Mouse (Mus musculus) midbrain, embryonic 13.5 days (tissue): ENCODE measurements around the gene Lsm7. TPM values are rescaled to one million over a fixed set of nuclear protein-coding genes. Genes with fewer than 3 reads are reported as not detected.
A peak's percentile ranks its signal among the peaks of the same experiment; 100 is the strongest.

Source experiments
- ATAC-seq: fragments of 200-750 bp; cut with Nextera tagmentation; 2 replicates; pipeline ENCODE4 v1.8.0; 2017; ENCODE audit warnings: mild to moderate bottlenecking, moderate TSS enrichment, moderate library complexity
- H3K27ac ChIP-seq: fragments of 300-500 bp; sonication (generic); 2 replicates; pipeline ENCODE4 v1.5.1; 2015; ENCODE audit warnings: inconsistent platforms, mild to moderate bottlenecking, moderate library complexity
- H3K27me3 ChIP-seq: fragments of 300-500 bp; sonication (generic); 2 replicates; pipeline ENCODE4 v1.6.1; 2015; ENCODE audit warnings: mild to moderate bottlenecking, inconsistent platforms
- H3K36me3 ChIP-seq: fragments of 300-500 bp; sonication (generic); 2 replicates; pipeline ENCODE4 v1.6.1; 2015; ENCODE audit warnings: mild to moderate bottlenecking, inconsistent platforms
- H3K4me1 ChIP-seq: fragments of 300-500 bp; sonication (generic); replicated peaks from 2 replicates; pipeline ENCODE4 v1.6.1; 2015; ENCODE audit warnings: inconsistent platforms
- H3K4me2 ChIP-seq: fragments of 300-500 bp; sonication (generic); replicated peaks from 2 replicates; pipeline ENCODE4 v1.6.1; 2015; ENCODE audit warnings: moderate library complexity, mild to moderate bottlenecking, inconsistent platforms
- H3K4me3 ChIP-seq: fragments of 300-500 bp; sonication (generic); replicated peaks from 2 replicates; pipeline ENCODE4 v1.5.1; 2015; ENCODE audit warnings: mild to moderate bottlenecking, inconsistent platforms
- H3K9ac ChIP-seq: fragments of 300-500 bp; sonication (generic); replicated peaks from 2 replicates; pipeline ENCODE4 v1.6.1; 2015; ENCODE audit warnings: mild to moderate bottlenecking, inconsistent platforms
- H3K9me3 ChIP-seq: fragments of 300-500 bp; sonication (generic); 2 replicates; pipeline ENCODE4 v1.6.1; 2016; ENCODE audit warnings: mild to moderate bottlenecking, inconsistent platforms
- WGBS: fragments of 180-500 bp; shearing (Covaris S2); methylation state at CpG from one replicate; pipeline ENCODE4 v1.1.7; 2015; 5-methylcytosine and 5-hydroxymethylcytosine counted together
- polyA plus RNA-seq: library from polyadenylated mRNA; unstranded; fragments of >200 nt; fragmentation: Nextera tagmentation; extraction: Ambion mirVana; gene quantifications from 2 replicates; pipeline ENCODE4 v1.2.1, GENCODE M21; 2015

Gene Lsm7
- polyA plus RNA-seq, result 249 and 254 TPM in 2 replicates

GRCm38 (mm10) chr10:80854913-80855748, at the start of gene Lsm7, which contains the start of gene Sppl2b:
Gene Lsm7, minus strand, starts transcription at chr10:80855209.
Gene Sppl2b, plus strand, starts transcription at chr10:80855275.
- H3K36me3 ChIP-seq, result peaks cover 33% of the 10 kb centered on the region
- under 1% methylated on average over 77 of the region's 81 CpGs for WGBS
- H3K27me3 ChIP-seq, result no peaks in the 10 kb centered on the region
- H3K9me3 ChIP-seq, result no peaks in the 10 kb centered on the region
- peaks cover 42% of the 10 kb centered on the region for H3K4me1 ChIP-seq
- H3K4me3 ChIP-seq, result peak within 1 kb of the TSS; percentile 93
- H3K4me2 ChIP-seq, result peak within 1 kb of the TSS; percentile 100
- peak; percentile 83 for ATAC-seq
- peak within 1 kb of the TSS; percentile 67 for H3K27ac ChIP-seq
- H3K9ac ChIP-seq, result peak within 1 kb of the TSS; percentile 95

- no peak for ATAC-seq
- no peaks in the 10 kb centered on the region for H3K9me3 ChIP-seq
- H3K4me3 ChIP-seq, result no peak overlapping the region
- no peak overlapping the region for H3K4me2 ChIP-seq
- 90% methylated on average over 11 of the region's 11 CpGs for WGBS
- H3K4me1 ChIP-seq, result peaks cover 3% of the 10 kb centered on the region
- no peak overlapping the region for H3K27ac ChIP-seq
- H3K27me3 ChIP-seq, result no peaks in the 10 kb centered on the region
- 0 out of 2 replicates have a peak overlapping the region, but pooled peaks have one; percentile 32 for H3K9ac ChIP-seq
- H3K36me3 ChIP-seq, result peaks cover 77% of the 10 kb centered on the region
These were observed 49.7 kb upstream of the Lsm7 start for GRCm38 (mm10) chr10:80904709-80905108.

DNA sequence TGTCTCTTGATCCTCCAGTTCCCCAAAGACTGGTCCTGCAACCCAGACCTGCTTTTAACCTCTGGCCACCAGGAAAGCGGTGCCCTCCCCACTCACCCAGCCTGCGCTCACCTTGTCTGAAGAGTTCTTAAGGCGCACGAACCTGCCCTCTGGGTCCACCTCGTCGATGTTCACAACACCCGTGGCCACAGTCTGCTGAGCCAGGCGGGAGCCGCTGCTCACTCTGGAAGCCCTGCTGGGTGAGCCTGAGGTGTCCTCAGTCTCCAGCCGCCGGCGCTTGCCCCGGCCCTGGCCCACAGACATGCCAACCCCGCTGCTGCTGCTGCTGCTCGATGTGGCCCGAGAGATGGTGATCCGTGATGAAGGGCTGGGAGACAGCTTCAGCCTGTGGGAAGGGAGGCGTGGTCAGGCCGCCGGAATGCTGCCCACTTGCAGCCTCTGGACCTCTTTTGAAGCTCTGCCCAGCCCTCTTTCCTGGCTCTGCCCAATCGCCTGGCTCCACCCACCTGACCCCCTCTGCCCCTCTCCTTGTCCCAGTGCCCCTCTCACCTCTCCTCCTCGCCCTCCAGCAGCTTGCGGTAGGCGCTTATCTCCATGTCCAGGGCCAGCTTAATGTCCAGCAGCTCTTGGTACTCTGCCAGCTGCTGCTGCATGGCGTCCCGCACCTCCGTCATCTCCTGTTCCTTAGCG, 49.1 kb upstream of the Lsm7 start:
- H3K4me2 ChIP-seq, result no peak overlapping the region
- ATAC-seq, result no peak
- no peak overlapping the region for H3K4me3 ChIP-seq
- peaks cover 9% of the 10 kb centered on the region for H3K4me1 ChIP-seq
- no peaks in the 10 kb centered on the region for H3K27me3 ChIP-seq
- 89% methylated on average over 28 of the region's 28 CpGs for WGBS
- no peaks in the 10 kb centered on the region for H3K9me3 ChIP-seq
- no peak overlapping the region for H3K9ac ChIP-seq
- H3K27ac ChIP-seq, result no peak overlapping the region
- H3K36me3 ChIP-seq, result peaks cover 76% of the 10 kb centered on the region

DNA sequence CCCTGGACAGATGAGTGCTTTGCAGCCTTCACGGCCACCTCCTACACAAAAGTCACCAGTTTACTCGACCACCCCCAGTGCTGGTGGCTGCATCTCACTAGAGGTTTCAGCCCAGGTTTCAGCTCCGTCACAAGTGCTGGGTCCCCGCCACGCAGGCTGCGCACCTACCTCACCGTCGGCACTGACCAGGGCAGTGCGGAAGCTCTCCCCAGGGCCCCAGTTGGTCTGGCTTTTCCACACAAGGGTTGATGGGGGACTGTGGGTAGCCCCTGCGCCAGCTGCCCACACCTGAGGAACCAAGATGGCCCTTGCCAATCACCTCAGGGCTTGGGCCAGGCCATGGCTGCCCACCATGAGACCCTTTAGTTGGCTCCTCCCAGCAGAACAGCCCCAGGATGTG, 48.3 kb upstream of the Lsm7 start:
- Histone ChIP-seq H3K27ac (no peak overlapping the region), H3K4me3 (no peak overlapping the region), H3K27me3 (no peaks in the 10 kb centered on the region), H3K9ac (no peak overlapping the region), H3K9me3 (no peaks in the 10 kb centered on the region), H3K4me1 (peaks cover 13% of the 10 kb centered on the region), H3K36me3 (peaks cover 76% of the 10 kb centered on the region), H3K4me2 (no peak overlapping the region)
- 90% methylated on average over 10 of the region's 10 CpGs for WGBS
- no peak for ATAC-seq

DNA sequence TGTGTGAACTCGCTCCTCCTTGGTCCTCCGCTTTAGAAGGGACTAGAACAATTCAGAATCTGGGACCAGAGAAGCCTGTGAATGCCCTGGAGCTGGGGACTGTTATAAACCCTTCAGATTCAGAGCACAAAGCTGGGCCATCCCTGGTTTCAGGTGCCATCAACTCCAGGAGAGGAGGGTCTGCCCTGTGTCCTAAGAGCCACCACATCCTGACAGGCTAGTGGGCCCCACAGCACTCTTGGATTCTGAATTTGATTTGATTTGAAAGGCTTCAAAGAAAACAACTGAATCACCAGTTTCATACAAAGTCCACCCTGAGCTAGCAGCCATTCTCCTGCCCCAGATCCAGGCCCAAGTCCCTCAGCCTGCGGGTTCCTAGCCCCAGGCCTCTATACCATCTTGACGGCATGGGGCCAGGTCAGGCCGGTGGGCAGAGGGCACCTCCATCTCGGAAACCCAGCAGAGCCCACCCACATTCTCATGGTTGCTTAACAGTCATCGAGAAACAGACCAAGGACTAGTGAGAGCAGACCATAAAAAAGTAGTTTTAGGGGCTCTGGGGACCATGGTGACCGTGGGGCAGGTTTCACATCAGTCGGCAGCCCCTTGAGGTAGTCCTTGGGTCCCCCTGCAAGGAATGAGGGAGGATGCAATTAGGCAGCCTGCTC, 47.4 kb upstream of the Lsm7 start:
- H3K4me3 ChIP-seq, result no peak overlapping the region
- H3K27me3 ChIP-seq, result no peaks in the 10 kb centered on the region
- peaks cover 74% of the 10 kb centered on the region for H3K36me3 ChIP-seq
- no peak overlapping the region for H3K9ac ChIP-seq
- no peak for ATAC-seq
- H3K27ac ChIP-seq, result no peak overlapping the region
- no peaks in the 10 kb centered on the region for H3K9me3 ChIP-seq
- no peak overlapping the region for H3K4me2 ChIP-seq
- H3K4me1 ChIP-seq, result peaks cover 19% of the 10 kb centered on the region
- 94% methylated on average over 9 of the region's 9 CpGs for WGBS

DNA sequence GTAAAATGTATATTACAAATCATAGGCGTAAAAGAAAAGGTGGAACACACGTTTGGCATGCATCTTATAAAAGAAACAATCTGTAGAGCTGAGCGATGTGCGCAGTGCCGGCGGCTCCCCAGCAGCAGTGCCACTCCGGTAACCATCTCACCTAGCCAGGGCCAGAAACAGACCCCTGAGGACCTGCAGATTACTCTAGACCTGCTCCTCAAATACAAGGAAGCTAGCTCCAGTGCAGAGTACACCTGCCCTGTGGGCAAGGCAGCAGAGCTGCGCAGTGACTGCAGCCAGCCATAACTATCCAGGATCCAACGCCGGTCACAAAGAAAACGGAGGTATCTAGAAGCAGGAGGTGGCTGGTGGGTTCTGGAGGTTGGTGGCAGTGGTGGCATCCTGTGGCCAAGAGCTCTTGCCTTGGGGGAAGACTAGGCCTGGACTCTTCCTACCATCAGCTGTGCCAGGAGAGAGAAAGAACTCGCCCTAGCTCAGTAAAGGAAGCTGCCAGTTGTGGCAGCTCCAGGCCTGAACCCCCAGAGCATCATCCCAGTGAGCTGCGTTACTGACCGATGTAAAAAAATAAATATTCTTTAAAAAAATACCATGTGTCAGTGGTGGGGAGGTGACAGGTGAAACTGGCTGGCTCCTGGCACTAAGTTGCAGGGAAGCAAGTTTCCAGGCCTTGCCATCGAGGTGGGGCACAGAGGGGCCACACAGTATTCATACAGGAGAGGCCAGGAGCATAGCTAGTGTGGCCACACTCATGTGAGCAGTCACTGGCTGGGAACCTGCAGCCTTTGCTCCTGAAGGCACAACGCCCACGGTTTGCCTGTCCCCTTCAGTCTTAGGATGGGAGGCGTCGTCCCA, 46.6 kb upstream of the Lsm7 start:
- Histone ChIP-seq H3K4me2 (peak overlapping the region; percentile 35), H3K9me3 (no peaks in the 10 kb centered on the region), H3K36me3 (peaks cover 70% of the 10 kb centered on the region), H3K27ac (peak overlapping the region; percentile 54), H3K4me1 (peaks cover 19% of the 10 kb centered on the region), H3K9ac (0 out of 2 replicates have a peak overlapping the region, but pooled peaks have one; percentile 2), H3K4me3 (peak overlapping the region; percentile 90), H3K27me3 (no peaks in the 10 kb centered on the region)
- 89% methylated on average over 19 of the region's 19 CpGs for WGBS
- no peak for ATAC-seq

- H3K9me3 ChIP-seq, result no peaks in the 10 kb centered on the region
- peak within 1 kb of the TSS; percentile 90 for H3K4me3 ChIP-seq
- H3K4me1 ChIP-seq, result peaks cover 19% of the 10 kb centered on the region
- H3K9ac ChIP-seq, result peak within 1 kb of the TSS; percentile 89
- H3K27ac ChIP-seq, result peak within 1 kb of the TSS; percentile 89
- no peaks in the 10 kb centered on the region for H3K27me3 ChIP-seq
- H3K36me3 ChIP-seq, result peaks cover 59% of the 10 kb centered on the region
- peak within 1 kb of the TSS; percentile 78 for H3K4me2 ChIP-seq
- whole genome bisulfite sequencing, result under 1% methylated on average over 72 of the region's 72 CpGs
- peak; percentile 94 for ATAC-seq
These were observed 45.6 kb upstream of the Lsm7 start, which contains the start of gene Timm13 for GRCm38 (mm10) chr10:80900318-80901247. Gene Timm13, minus strand, starts transcription at chr10:80900969.

DNA sequence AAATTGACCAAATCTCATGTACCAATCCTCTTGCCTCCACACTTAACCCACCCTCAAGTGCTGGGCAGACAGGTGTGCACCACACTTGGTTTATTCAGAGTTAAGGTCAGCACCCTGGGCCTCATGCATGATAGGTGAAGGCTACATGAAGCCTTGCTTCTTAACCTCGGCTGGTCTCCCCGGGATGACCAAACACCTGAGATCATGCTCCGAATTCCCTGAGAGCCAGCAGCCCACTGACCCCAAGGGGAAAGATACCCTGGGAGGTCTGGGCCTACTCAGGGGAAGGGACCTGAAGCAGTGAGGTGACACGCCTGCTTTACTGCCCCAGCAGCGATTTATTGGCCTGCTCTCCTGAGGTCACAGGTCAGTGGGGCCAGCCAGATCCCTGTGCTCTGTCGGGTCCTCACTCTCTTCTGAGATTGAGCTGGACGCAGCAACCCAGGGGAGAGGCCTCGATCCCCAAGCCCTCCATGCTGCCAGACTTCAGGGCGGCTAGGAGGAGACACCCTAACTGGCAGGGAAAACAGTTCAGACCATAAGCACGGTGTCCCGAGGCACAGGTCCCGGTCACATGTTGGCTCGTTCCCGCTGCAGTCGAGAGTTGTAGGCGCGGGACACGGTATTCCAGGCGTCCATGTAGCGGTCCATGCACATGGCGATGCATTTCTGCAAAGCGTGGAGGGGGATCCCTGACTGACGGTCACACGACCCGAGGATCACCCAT, 44.7 kb upstream of the Lsm7 start:
- H3K36me3 ChIP-seq, result peaks cover 51% of the 10 kb centered on the region
- H3K9ac ChIP-seq, result peak overlapping the region; percentile 89
- H3K27me3 ChIP-seq, result no peaks in the 10 kb centered on the region
- WGBS, result 14% methylated on average over 25 of the region's 25 CpGs
- H3K4me2 ChIP-seq, result peak overlapping the region; percentile 78
- H3K27ac ChIP-seq, result peak overlapping the region; percentile 89
- no peaks in the 10 kb centered on the region for H3K9me3 ChIP-seq
- no peak; the same call in 1 of the 2 replicates for ATAC-seq
- peak overlapping the region; percentile 90 for H3K4me3 ChIP-seq
- H3K4me1 ChIP-seq, result peaks cover 19% of the 10 kb centered on the region

GRCm38 (mm10) chr10:80899074-80899473, 44.1 kb upstream of the Lsm7 start:
- peak overlapping the region; percentile 89; the same call in 1 of the 2 replicates for H3K9ac ChIP-seq
- H3K27ac ChIP-seq, result no peak overlapping the region
- no peak for ATAC-seq
- H3K27me3 ChIP-seq, result no peaks in the 10 kb centered on the region
- 90% methylated on average over 8 of the region's 8 CpGs for WGBS
- peaks cover 19% of the 10 kb centered on the region for H3K4me1 ChIP-seq
- H3K4me2 ChIP-seq, result peak overlapping the region; percentile 78
- no peaks in the 10 kb centered on the region for H3K9me3 ChIP-seq
- peaks cover 44% of the 10 kb centered on the region for H3K36me3 ChIP-seq
- peak overlapping the region; percentile 90 for H3K4me3 ChIP-seq
